Mouse (Mus musculus): ENCODE results near the gene Zfp128.
"Not testable (repeated sequence)": the region's sequence is repeated elsewhere in the genome, so short reads cannot be mapped to it uniquely, and the experiment has no call there.

The Zfp128 gene

GRCm38 (mm10) chr7:12921705-12922465 lies 40.9 kb downstream of the Zfp128 start, which contains the start of gene Rps5:
TSS of gene Rps5 (plus strand) at chr7:12922290.
- peak; percentile 100 for DNase-seq (ENCODE audit: low read depth, low spot score)

GRCm38 (mm10) chr7:12922729-12923128 lies 41.8 kb downstream of the Zfp128 start:
- DNase-seq (ENCODE audit: low read depth, low spot score), result no peak

GRCm38 (mm10) chr7:12926316-12926715 lies 45.3 kb downstream of the Zfp128 start:
- no peak for DNase-seq (ENCODE audit: low read depth, low spot score)

GRCm38 (mm10) chr7:12927191-12927680 lies 46.3 kb downstream of the Zfp128 start, which contains the start of gene Rnf225:
TSS of gene Rnf225 (plus strand) at chr7:12927416.
- peak; percentile 42 for DNase-seq (ENCODE audit: low read depth, low spot score)

- DNase-seq (ENCODE audit: low read depth, low spot score), result peak; percentile 27
Measured at GRCm38 (mm10) chr7:12927693-12928589, 47.0 kb downstream of the Zfp128 start.

GRCm38 (mm10) chr7:12933615-12934140 lies 52.7 kb downstream of the Zfp128 start:
- no peak for DNase-seq (ENCODE audit: low read depth, low spot score)

GRCm38 (mm10) chr7:12934808-12935207 lies 53.8 kb downstream of the Zfp128 start:
- DNase-seq (ENCODE audit: low read depth, low spot score), result no peak

GRCm38 (mm10) chr7:12937254-12937803 lies 56.4 kb downstream of the Zfp128 start:
- DNase-seq (ENCODE audit: low read depth, low spot score), result not testable (repeated sequence)

GRCm38 (mm10) chr7:12940599-12940998 lies 59.6 kb downstream of the Zfp128 start:
- DNase-seq (ENCODE audit: low read depth, low spot score), result no peak
